Comparison of ENCODE assay signal across 8 mouse cellular contexts in the genomic region with DNA sequence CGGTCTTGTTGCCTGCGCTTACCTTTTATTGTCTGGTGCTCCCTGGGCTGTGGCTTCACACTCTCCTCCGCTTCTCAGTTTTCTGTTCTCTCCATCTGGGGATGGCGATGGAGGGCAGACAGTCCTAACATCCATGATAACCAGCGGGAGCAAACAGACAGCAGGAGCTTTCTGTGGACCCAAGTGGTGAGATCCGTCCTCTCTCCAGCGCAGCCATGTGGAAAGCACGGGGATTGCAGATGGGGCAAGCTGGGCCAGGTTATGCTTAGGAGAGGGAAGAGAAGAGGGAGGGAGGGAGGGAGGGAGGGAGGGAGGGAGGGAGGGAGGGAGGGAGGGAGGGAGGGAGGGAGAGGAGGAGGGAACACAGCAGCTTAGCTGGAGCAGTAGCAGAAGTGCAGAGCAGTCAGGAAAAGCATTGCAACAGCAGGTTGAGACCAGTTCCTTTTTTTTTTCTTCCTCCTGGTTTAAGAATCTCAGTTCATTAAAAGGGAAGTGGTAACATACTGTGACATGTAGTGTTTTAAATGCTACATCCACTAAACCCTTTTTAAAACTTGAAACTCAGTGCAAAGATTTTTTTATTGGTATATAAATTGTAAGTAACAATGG. TPM values are rescaled to one million over a fixed set of nuclear protein-coding genes. Genes with fewer than 3 reads are reported as not detected.
DNase-seq lines count a peak whose midpoint lies in the region; ATAC-seq lines count a peak whose summit lies in the region.

Zkscan17 (minus strand) TSS at position 280 of the 609 bp plus-strand sequence.

- H3K27ac ChIP-seq in intestine, embryonic 14.5 days (ENCODE audit: low read depth) = no peak within 1 kb of the TSS
- H3K27ac ChIP-seq in stomach, embryonic 15.5 days = peak within 1 kb of the TSS; percentile 31; the same call in 1 of the 2 replicates

- WGBS in intestine, embryonic 14.5 days = 49% methylated on average over 8 of the region's 8 CpGs
- 43% methylated on average over 8 of the region's 8 CpGs for WGBS in stomach, embryonic 15.5 days

- H3K36me3 ChIP-seq in intestine, embryonic 14.5 days (ENCODE audit: control insufficient read depth, insufficient read depth, low read length) = no peaks in the 10 kb centered on the region
- H3K36me3 ChIP-seq in stomach, embryonic 15.5 days = no peaks in the 10 kb centered on the region

- no peaks in the 10 kb centered on the region for H3K9me3 ChIP-seq in intestine, embryonic 14.5 days (ENCODE audit: control insufficient read depth, low read length)
- H3K9me3 ChIP-seq in stomach, embryonic 15.5 days = no peaks in the 10 kb centered on the region

- intact Hi-C loops in gastrocnemius, postnatal 14 days (cut with DNase I; ENCODE audit: low total_unique reads) = loop anchor here (5.0 kb wide), 1 partner anchor 41 kb away; no protein-coding TSS in a partner anchor

- peak; percentile 47 to 50 for DNase-seq in layer of hippocampus, postnatal 10 days (ENCODE audit: low spot score in 2 of 2)
- no peak for DNase-seq in layer of hippocampus, postnatal 36 days
- peak; percentile 29 for DNase-seq in adrenal gland, adult 8-10 months
- DNase-seq in gastrocnemius, postnatal 14 days = no peak
- no peak for DNase-seq in intestine, embryonic 14.5 days (ENCODE audit: low spot score)
- DNase-seq in lung, postnatal 36 days = peak; percentile 32
- DNase-seq in layer of hippocampus, adult 9-10 months (ENCODE audit: low spot score) = no peak

- no peak within 1 kb of the TSS for H3K9ac ChIP-seq in intestine, embryonic 14.5 days (ENCODE audit: low read length)
- H3K9ac ChIP-seq in stomach, embryonic 15.5 days = no peak within 1 kb of the TSS

- H3K4me1 ChIP-seq in intestine, embryonic 14.5 days (replicated peaks; ENCODE audit: control insufficient read depth, insufficient read depth, low read length) = no peaks in the 10 kb centered on the region
- H3K4me1 ChIP-seq in stomach, embryonic 15.5 days = no peaks in the 10 kb centered on the region

- no peak within 1 kb of the TSS for H3K4me3 ChIP-seq in intestine, embryonic 14.5 days (ENCODE audit: low read depth, low read length)
- no peak within 1 kb of the TSS for H3K4me3 ChIP-seq in stomach, embryonic 15.5 days (replicated peaks)

- no peaks in the 10 kb centered on the region for H3K27me3 ChIP-seq in intestine, embryonic 14.5 days (replicated peaks; ENCODE audit: control insufficient read depth, insufficient read depth, low read length)
- no peaks in the 10 kb centered on the region for H3K27me3 ChIP-seq in stomach, embryonic 15.5 days (replicated peaks)

- ATAC-seq in intestine, embryonic 14.5 days (replicated peaks; ENCODE audit: low FRiP score, low TSS enrichment, low read depth) = no peak
- no peak for ATAC-seq in stomach, embryonic 15.5 days (ENCODE audit: insufficient read depth, low FRiP score, low read depth)

- H3K4me2 ChIP-seq in intestine, embryonic 14.5 days (ENCODE audit: low read length) = no peak within 1 kb of the TSS
- no peak within 1 kb of the TSS for H3K4me2 ChIP-seq in stomach, embryonic 15.5 days

RNA-seq across cellular contexts. Expression of gene Zkscan17, which starts in this region (rescaled TPM):
- 10 to 100 TPM; 13.1 to 15.1 TPM for total RNA-seq in layer of hippocampus, postnatal 10 days (2021)
- 1 to 10 TPM; 6.6 to 7.5 TPM for total RNA-seq in layer of hippocampus, postnatal 36 days (2021)
- total RNA-seq in adrenal gland, adult 8-10 months (2022) = 10 to 100 TPM; 15.4 to 23.8 (median 20.3) TPM
- 10 to 100 TPM; 12.1 to 15.4 TPM for total RNA-seq in gastrocnemius, postnatal 14 days (2021)
- polyA plus RNA-seq in intestine, embryonic 14.5 days (2014; fragmentation: Nextera tagmentation; extraction: Ambion mirVana) = 21.0 and 21.9 TPM in 2 replicates
- polyA plus RNA-seq in stomach, embryonic 15.5 days (2015; fragmentation: Nextera tagmentation; extraction: Ambion mirVana) = 17.0 and 18.0 TPM in 2 replicates

Comparison
In these comparisons a context has a peak if more than half of its experiments do, and no peak if none do; other contexts are left out.
1. DNase-seq: peak in layer of hippocampus, postnatal 10 days (2 of 2), adrenal gland, adult 8-10 months (single experiment) and lung, postnatal 36 days (single experiment); none in layer of hippocampus, postnatal 36 days (0 of 2), gastrocnemius, postnatal 14 days (single experiment), intestine, embryonic 14.5 days (single experiment) and layer of hippocampus, adult 9-10 months (single experiment).